Mouse (Mus musculus) hematopoietic multipotent progenitor cell, adult 10-12 weeks (in vitro differentiated cells): ENCODE results near the gene Ism1. TPM values are rescaled to one million over a fixed set of nuclear protein-coding genes. Genes with fewer than 3 reads are reported as not detected.

Experiments
- polyA plus RNA-seq: library from polyadenylated mRNA; stranded (reverse); fragments of >175 nt; gene quantifications from 2 replicates; pipeline ENCODE4 v1.2.3, GENCODE M21; 2012; ENCODE audit warnings: low replicate concordance

The Ism1 gene
- not detected in 2 replicates for polyA plus RNA-seq

DNA sequence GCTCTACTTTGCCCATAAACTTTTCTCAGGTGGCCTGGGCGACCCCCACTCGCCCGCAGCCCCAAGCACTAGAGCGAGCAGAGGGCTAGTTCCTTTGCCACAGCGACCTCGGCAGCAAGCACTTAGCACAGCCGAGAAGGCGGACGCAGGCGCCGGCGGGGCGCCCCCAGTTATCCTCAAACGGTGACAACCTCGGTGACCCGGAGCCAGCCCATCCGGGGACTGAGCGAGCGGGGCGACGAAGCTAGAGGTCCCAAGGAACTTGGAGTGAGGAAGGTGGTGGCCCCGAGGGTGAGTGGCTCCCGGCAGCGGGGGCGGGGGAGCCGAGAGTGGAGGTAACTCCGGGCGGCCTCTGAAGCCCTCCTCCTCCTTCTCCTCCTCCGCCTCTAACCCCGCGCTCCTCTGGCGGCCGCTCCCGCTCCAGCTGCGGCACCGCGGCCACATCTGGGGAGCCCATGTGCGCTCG lies at the start of gene Ism1:
Gene Ism1 (plus strand): TSS at position 370 of the 466 bp plus-strand sequence.

Other genes with a start within 250 kb of the Ism1 start
- not detected in 2 replicates for gene Sptlc3, start 184.3 kb upstream of the Ism1 start, polyA plus RNA-seq